Mouse (Mus musculus) testis, postnatal 10 days (tissue): ENCODE measurements around the gene Pde4c.

Experiments used
- DNase-seq: peaks from one replicate; pipeline ENCODE4 v3.0.0; 2021; ENCODE audit warnings: low spot score

Pde4c gene

GRCm38 (mm10) chr8:70766571-70767440 is 43.3 kb downstream of the Pde4c start:
- DNase-seq = peak; percentile 83

GRCm38 (mm10) chr8:70767503-70767902 is 44.0 kb downstream of the Pde4c start:
- no peak for DNase-seq

- DNase-seq = no peak
Observed at GRCm38 (mm10) chr8:70768231-70768776, 44.8 kb downstream of the Pde4c start.

- DNase-seq = no peak
Observed at GRCm38 (mm10) chr8:70768956-70769355, 45.4 kb downstream of the Pde4c start.

GRCm38 (mm10) chr8:70769359-70769758 is 45.8 kb downstream of the Pde4c start:
- DNase-seq = peak; percentile 98

GRCm38 (mm10) chr8:70769858-70770257 is 46.3 kb downstream of the Pde4c start:
- DNase-seq = no peak

- no peak for DNase-seq
Observed at GRCm38 (mm10) chr8:70770748-70771147, 47.2 kb downstream of the Pde4c start.

GRCm38 (mm10) chr8:70771217-70771616 is 47.7 kb downstream of the Pde4c start:
- DNase-seq = no peak

- no peak for DNase-seq
Observed at GRCm38 (mm10) chr8:70772075-70772474, 48.6 kb downstream of the Pde4c start.

GRCm38 (mm10) chr8:70772890-70773289 is 49.4 kb downstream of the Pde4c start:
- DNase-seq = no peak

GRCm38 (mm10) chr8:70773410-70773809 is 49.9 kb downstream of the Pde4c start:
- no peak for DNase-seq

GRCm38 (mm10) chr8:70773833-70774232 is 50.3 kb downstream of the Pde4c start:
- peak; percentile 83 for DNase-seq

- no peak for DNase-seq
Observed at GRCm38 (mm10) chr8:70774740-70775139, 51.2 kb downstream of the Pde4c start.

GRCm38 (mm10) chr8:70775227-70775626 is 51.7 kb downstream of the Pde4c start:
- DNase-seq = no peak

GRCm38 (mm10) chr8:70775851-70776495 is 52.5 kb downstream of the Pde4c start:
- no peak for DNase-seq

GRCm38 (mm10) chr8:70776496-70777444 is 53.2 kb downstream of the Pde4c start, which contains the start of gene Pik3r2:
Gene Pik3r2 (minus strand): TSS chr8:70776713.
- peak; percentile 99 for DNase-seq

- no peak for DNase-seq
Observed at GRCm38 (mm10) chr8:70780093-70780492, 56.6 kb downstream of the Pde4c start.

- no peak for DNase-seq
Observed at GRCm38 (mm10) chr8:70786291-70787050, 63.0 kb downstream of the Pde4c start.

- no peak for DNase-seq
Observed at GRCm38 (mm10) chr8:70787051-70787445, 63.5 kb downstream of the Pde4c start.

GRCm38 (mm10) chr8:70787941-70788667 is 64.6 kb downstream of the Pde4c start:
- DNase-seq = peak; percentile 80
